Mouse (Mus musculus) liver, postnatal 0 days (tissue): ENCODE measurements at regions not wholly inside any gene's neighbourhood (a gene's known extent, or its start where the extent isn't known, plus 50 kb on each side); places are given as distances from the start of the nearest gene placed in this dataset.
A peak's percentile ranks its signal among the peaks of the same experiment; 100 is the strongest.

Experiments
- ATAC-seq: fragments of 200-750 bp; cut with Nextera tagmentation; 2 replicates; pipeline ENCODE4 v1.8.0; 2017; ENCODE audit warnings: mild to moderate bottlenecking, moderate library complexity
- DNase-seq: peaks from one replicate; pipeline ENCODE4 v3.0.0-alpha.2; 2016
- H3K27ac ChIP-seq: fragments of 300-500 bp; sonication (generic); 2 replicates; pipeline ENCODE4 v1.5.1; 2014; ENCODE audit warnings: antibody characterized with exemption, moderate library complexity, mild to moderate bottlenecking, low read depth
- H3K27me3 ChIP-seq: fragments of 300-500 bp; sonication (generic); 2 replicates; pipeline ENCODE4 v1.6.1; 2014; ENCODE audit warnings: low read length, control low read depth, mixed read lengths; ENCODE audit not compliant: insufficient read depth
- H3K36me3 ChIP-seq: fragments of 300-500 bp; sonication (generic); replicated peaks from 2 replicates; pipeline ENCODE4 v1.6.1; 2014; ENCODE audit warnings: mild to moderate bottlenecking, control low read depth, low read length, moderate library complexity, mixed read lengths; ENCODE audit not compliant: insufficient read depth
- H3K4me1 ChIP-seq: fragments of 300-500 bp; sonication (generic); 2 replicates; pipeline ENCODE4 v1.6.1; 2014; ENCODE audit warnings: antibody characterized with exemption, mild to moderate bottlenecking, control low read depth; ENCODE audit not compliant: insufficient read depth
- H3K4me2 ChIP-seq: fragments of 300-500 bp; sonication (generic); 2 replicates; pipeline ENCODE4 v1.6.1; 2014; ENCODE audit warnings: low read depth, mild to moderate bottlenecking, low read length, moderate library complexity, mixed read lengths
- H3K4me3 ChIP-seq: fragments of 300-500 bp; sonication (generic); 2 replicates; pipeline ENCODE4 v1.5.1; 2014; ENCODE audit warnings: low read depth, low read length
- H3K9ac ChIP-seq: fragments of 300-500 bp; sonication (generic); replicated peaks from 2 replicates; pipeline ENCODE4 v1.6.1; 2014; ENCODE audit warnings: mild to moderate bottlenecking, moderate library complexity
- H3K9me3 ChIP-seq: fragments of 300-500 bp; sonication (generic); 2 replicates; pipeline ENCODE4 v1.6.1; 2016; ENCODE audit warnings: mild to moderate bottlenecking, control low read depth, low read length, mixed read lengths
- CTCF ChIP-seq: sonication (generic); IDR thresholded peaks from 2 replicates; pipeline ENCODE4 v1.5.1; 2016; ENCODE audit warnings: antibody characterized with exemption, low read depth
- EP300 ChIP-seq: IDR thresholded peaks from 2 replicates; pipeline ENCODE4 v1.6.1; 2016; ENCODE audit warnings: antibody characterized with exemption, low read depth, mild to moderate bottlenecking
- WGBS: fragments of 180-500 bp; shearing (Covaris S2); extraction: QIAGEN DNeasy Blood & Tissue Kit; methylation state at CpG from one replicate; pipeline ENCODE4 v1.1.7; 2014; ENCODE audit not compliant: insufficient replicate concordance; 5-methylcytosine and 5-hydroxymethylcytosine counted together

DNA sequence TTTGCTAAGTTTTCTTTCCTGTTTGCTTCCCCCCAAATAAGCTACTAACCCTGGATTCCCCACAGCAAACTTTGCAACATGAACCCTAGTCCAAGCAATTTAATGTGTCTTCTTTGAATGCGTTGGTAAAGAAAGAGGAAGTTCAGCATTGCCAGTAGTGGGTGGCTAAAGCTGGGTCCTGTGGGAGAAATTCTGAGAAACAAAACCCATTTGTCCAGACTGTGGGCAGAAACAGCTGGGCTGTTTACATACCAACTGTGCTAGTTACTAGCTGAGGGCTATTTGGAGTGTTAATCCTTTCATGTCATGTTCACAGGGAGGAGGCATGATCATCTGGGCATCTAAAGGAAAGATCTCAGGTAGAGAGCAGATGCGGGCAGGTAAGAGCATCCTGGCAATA lies 51.8 kb upstream of the 1190002N15Rik start:
- Histone ChIP-seq H3K36me3 (no peaks in the 10 kb centered on the region), H3K9ac (no peak overlapping the region), H3K4me3 (no peak overlapping the region), H3K4me1 (no peaks in the 10 kb centered on the region), H3K4me2 (no peak overlapping the region), H3K27me3 (no peaks in the 10 kb centered on the region), H3K27ac (no peak overlapping the region), H3K9me3 (no peaks in the 10 kb centered on the region)
- no peak for TF ChIP-seq EP300
- TF ChIP-seq CTCF = no peak
- no peak for DNase-seq
- ATAC-seq = no peak
- WGBS = 63% methylated on average over 2 of the region's 2 CpGs

DNA sequence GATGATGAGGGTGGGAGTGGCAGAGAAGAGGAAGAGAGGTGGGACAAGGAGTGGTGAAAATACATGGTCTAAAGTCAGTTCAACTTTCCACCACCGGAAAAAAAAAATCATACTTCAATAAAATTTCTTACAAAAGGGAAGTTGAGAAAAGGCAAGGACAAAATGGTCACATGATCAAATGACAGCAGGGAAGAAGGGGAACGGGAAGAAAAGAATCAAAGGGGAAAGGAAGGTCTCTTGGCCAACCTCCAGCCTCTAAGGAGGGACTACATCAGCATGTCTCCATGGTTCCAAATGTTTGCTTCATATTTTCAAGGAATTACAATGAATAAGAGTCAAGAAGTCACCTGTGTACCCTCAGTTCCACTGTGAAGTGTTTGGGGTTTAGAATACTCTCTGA lies 64.7 kb upstream of the Slc9a9 start:
- Histone ChIP-seq H3K9ac (no peak overlapping the region), H3K4me2 (no peak overlapping the region), H3K27me3 (no peaks in the 10 kb centered on the region), H3K4me1 (no peaks in the 10 kb centered on the region), H3K4me3 (no peak overlapping the region), H3K36me3 (no peaks in the 10 kb centered on the region), H3K9me3 (no peaks in the 10 kb centered on the region), H3K27ac (no peak overlapping the region)
- no peak for DNase-seq
- WGBS = 71% methylated on average over 2 of the region's 2 CpGs
- no peak for TF ChIP-seq EP300
- TF ChIP-seq CTCF = no peak
- ATAC-seq = no peak

DNA sequence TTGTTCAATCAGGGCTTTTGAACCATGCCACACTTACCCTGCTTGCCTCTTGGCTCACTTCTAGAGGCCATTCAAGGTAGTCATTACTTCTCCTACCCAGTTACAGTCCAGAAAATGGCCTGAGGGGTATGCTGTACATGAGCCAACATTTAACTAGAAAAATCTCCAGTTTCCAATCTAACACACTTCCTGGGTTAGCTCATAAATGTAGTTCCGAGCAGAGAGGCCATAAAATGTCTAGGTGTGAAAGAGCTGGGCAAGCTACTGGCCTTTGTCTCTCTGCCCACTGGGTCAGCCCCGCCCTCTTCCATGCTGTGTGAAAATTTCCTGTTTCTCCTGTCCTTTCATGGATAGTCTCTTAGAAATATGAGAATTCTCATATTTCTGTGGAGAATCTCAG lies 63.3 kb upstream of the Slc9a9 start:
- TF ChIP-seq EP300 = no peak
- TF ChIP-seq CTCF = no peak
- H3K9ac ChIP-seq = no peak overlapping the region
- no peaks in the 10 kb centered on the region for H3K9me3 ChIP-seq
- no peak for ATAC-seq
- no peaks in the 10 kb centered on the region for H3K27me3 ChIP-seq
- H3K4me2 ChIP-seq = no peak overlapping the region
- no peaks in the 10 kb centered on the region for H3K36me3 ChIP-seq
- DNase-seq = no peak
- no peak overlapping the region for H3K27ac ChIP-seq
- WGBS = 70% methylated on average over 2 of the region's 2 CpGs
- H3K4me1 ChIP-seq = no peaks in the 10 kb centered on the region
- H3K4me3 ChIP-seq = no peak overlapping the region

DNA sequence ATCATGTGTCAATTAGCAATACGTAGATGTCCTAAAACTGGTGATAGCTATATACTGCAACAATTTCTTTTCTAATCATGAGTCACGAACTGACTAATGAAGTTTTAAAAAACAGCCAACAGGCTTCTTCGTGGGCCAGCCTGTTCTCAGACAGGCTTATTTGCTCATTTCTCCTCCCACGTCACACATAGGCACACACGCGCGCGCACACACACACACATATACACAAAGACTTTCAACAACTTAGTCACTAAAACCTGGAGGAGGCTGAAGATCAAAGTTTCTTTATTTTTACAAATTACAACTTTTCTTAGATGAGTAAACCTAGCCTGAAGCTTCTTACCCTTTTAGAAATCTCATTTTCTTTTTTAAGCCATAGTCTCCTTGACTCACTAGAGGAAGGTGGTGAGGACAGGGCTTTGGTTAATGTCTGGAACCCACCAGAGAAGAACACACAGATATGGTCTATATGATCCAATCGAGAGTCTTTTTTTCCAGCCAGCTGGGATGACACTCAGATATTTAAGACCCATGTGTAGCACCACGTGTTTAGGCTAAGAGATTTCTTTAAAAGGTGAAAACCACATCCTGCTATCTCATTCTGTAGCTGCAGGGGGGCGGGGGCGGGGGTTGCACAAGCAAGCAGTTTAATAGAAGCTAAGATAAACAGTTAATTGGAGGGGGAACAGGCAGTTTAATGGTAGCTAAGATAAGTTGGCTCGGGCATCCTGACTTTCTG lies 62.5 kb upstream of the Slc9a9 start:
- H3K4me3 ChIP-seq = no peak overlapping the region
- WGBS = 59% methylated on average over 13 of the region's 13 CpGs
- H3K36me3 ChIP-seq = no peaks in the 10 kb centered on the region
- no peak overlapping the region for H3K27ac ChIP-seq
- DNase-seq (no peak), ATAC-seq (0 out of 2 replicates have a peak, but pooled peaks have one; percentile 10)
- no peaks in the 10 kb centered on the region for H3K27me3 ChIP-seq
- H3K4me2 ChIP-seq = no peak overlapping the region
- TF ChIP-seq EP300 = peak; percentile 57; the same call in 1 of the 2 replicates
- no peak for TF ChIP-seq CTCF
- H3K9me3 ChIP-seq = no peaks in the 10 kb centered on the region
- no peak overlapping the region for H3K9ac ChIP-seq
- no peaks in the 10 kb centered on the region for H3K4me1 ChIP-seq

DNA sequence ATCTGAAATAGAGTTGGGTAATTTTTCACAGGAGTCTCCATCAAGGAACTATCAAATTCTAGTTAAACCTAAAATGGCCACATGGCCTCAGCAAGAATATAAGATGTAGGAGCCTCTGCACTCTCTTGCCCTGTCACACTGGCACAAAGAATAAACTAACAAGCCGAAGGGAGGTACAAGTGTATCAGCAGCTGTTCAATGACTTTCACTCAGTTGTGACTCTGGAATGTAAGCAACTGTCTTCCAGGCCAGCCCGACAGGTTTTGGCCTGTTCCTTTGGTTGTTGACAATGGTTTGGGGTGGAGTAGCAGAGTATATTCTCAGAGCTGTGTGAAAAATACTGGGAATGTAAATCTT lies 62.0 kb upstream of the Slc9a9 start:
- Histone ChIP-seq H3K4me3 (no peak overlapping the region), H3K9me3 (no peaks in the 10 kb centered on the region), H3K9ac (no peak overlapping the region), H3K27ac (no peak overlapping the region), H3K36me3 (no peaks in the 10 kb centered on the region), H3K4me2 (no peak overlapping the region), H3K27me3 (no peaks in the 10 kb centered on the region), H3K4me1 (no peaks in the 10 kb centered on the region)
- DNase-seq = no peak
- ATAC-seq = no peak
- no peak for TF ChIP-seq EP300
- TF ChIP-seq CTCF = no peak
- 47% methylated on average over 2 of the region's 2 CpGs for WGBS

DNA sequence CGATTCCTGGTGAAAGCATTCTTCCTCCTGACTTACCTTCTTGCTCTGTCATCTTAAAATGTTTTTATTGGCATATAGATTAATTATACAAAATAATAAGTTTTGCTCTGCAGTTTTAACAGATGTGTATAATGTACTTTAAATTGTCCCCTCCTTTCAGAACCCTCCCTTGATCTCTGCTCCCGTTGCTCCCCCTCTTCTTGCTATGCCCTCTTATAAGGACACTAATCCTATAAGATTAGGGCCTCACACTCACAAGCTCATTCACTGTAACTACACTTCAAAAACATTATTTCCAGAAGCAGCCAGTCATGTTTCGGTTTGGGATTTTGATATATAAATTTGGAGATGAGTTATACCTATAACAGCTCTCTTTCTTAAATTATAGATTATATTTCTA lies 59.6 kb upstream of the Slc9a9 start:
- H3K4me3 ChIP-seq = no peak overlapping the region
- H3K4me1 ChIP-seq = no peaks in the 10 kb centered on the region
- no peaks in the 10 kb centered on the region for H3K27me3 ChIP-seq
- H3K9ac ChIP-seq = no peak overlapping the region
- H3K9me3 ChIP-seq = no peaks in the 10 kb centered on the region
- WGBS = 74% methylated on average over 3 of the region's 3 CpGs
- no peaks in the 10 kb centered on the region for H3K36me3 ChIP-seq
- TF ChIP-seq EP300 = no peak
- no peak overlapping the region for H3K27ac ChIP-seq
- no peak for DNase-seq
- no peak for ATAC-seq
- H3K4me2 ChIP-seq = no peak overlapping the region
